Mouse (Mus musculus): ENCODE measurements around the gene Zdhhc19.

Zdhhc19 gene

GRCm38 (mm10) chr16:32551346-32551747, 55.3 kb downstream of the Zdhhc19 start:
- no peak for DNase-seq (ENCODE audit: low spot score)

- no peak for DNase-seq (ENCODE audit: low spot score)
Measured at GRCm38 (mm10) chr16:32555588-32555987, 59.5 kb downstream of the Zdhhc19 start.

- no peak for DNase-seq (ENCODE audit: low spot score)
Measured at GRCm38 (mm10) chr16:32559493-32559892, 63.4 kb downstream of the Zdhhc19 start.

- no peak for DNase-seq (ENCODE audit: low spot score)
Measured at GRCm38 (mm10) chr16:32563056-32563793, 67.2 kb downstream of the Zdhhc19 start.

- no peak for DNase-seq (ENCODE audit: low spot score)
Measured at GRCm38 (mm10) chr16:32567282-32567681, 71.2 kb downstream of the Zdhhc19 start.

- DNase-seq (ENCODE audit: low spot score): no peak
Measured at GRCm38 (mm10) chr16:32568401-32568800, 72.3 kb downstream of the Zdhhc19 start.

- no peak for DNase-seq (ENCODE audit: low spot score)
Measured at GRCm38 (mm10) chr16:32570042-32570441, 74.0 kb downstream of the Zdhhc19 start.

GRCm38 (mm10) chr16:32572528-32572927, 76.5 kb downstream of the Zdhhc19 start:
- DNase-seq (ENCODE audit: low spot score): no peak

- DNase-seq (ENCODE audit: low spot score): no peak
Measured at GRCm38 (mm10) chr16:32586482-32586881, 90.4 kb downstream of the Zdhhc19 start.

GRCm38 (mm10) chr16:32588568-32588967, 92.5 kb downstream of the Zdhhc19 start:
- DNase-seq (ENCODE audit: low spot score): no peak

GRCm38 (mm10) chr16:32591521-32591920, 95.5 kb downstream of the Zdhhc19 start:
- DNase-seq (ENCODE audit: low spot score): no peak

- DNase-seq (ENCODE audit: low spot score): no peak
Measured at GRCm38 (mm10) chr16:32593283-32593805, 97.3 kb downstream of the Zdhhc19 start.

GRCm38 (mm10) chr16:32593916-32594315, 97.9 kb downstream of the Zdhhc19 start:
- DNase-seq (ENCODE audit: low spot score): no peak

GRCm38 (mm10) chr16:32594701-32595100, 98.6 kb downstream of the Zdhhc19 start:
- no peak for DNase-seq (ENCODE audit: low spot score)

- DNase-seq (ENCODE audit: low spot score): no peak
Measured at GRCm38 (mm10) chr16:32595142-32595855, 99.2 kb downstream of the Zdhhc19 start.

GRCm38 (mm10) chr16:32597909-32598381, 101.9 kb downstream of the Zdhhc19 start:
- DNase-seq (ENCODE audit: low spot score): no peak

- no peak for DNase-seq (ENCODE audit: low spot score)
Measured at GRCm38 (mm10) chr16:32599151-32599550, 103.1 kb downstream of the Zdhhc19 start.

- no peak for DNase-seq (ENCODE audit: low spot score)
Measured at GRCm38 (mm10) chr16:32602193-32602685, 106.2 kb downstream of the Zdhhc19 start.

GRCm38 (mm10) chr16:32607562-32608343, 111.7 kb downstream of the Zdhhc19 start:
- no peak for DNase-seq (ENCODE audit: low spot score)

GRCm38 (mm10) chr16:32608344-32608711, 112.3 kb downstream of the Zdhhc19 start:
- no peak for DNase-seq (ENCODE audit: low spot score)

- peak; percentile 97 for DNase-seq (ENCODE audit: low spot score)
Measured at GRCm38 (mm10) chr16:32608712-32609400, 112.8 kb downstream of the Zdhhc19 start, which contains the start of gene Tfrc. TSS of gene Tfrc (plus strand) at chr16:32608920.
